18 mouse cellular contexts compared by ENCODE assay signal in genomic region chr5:112143993-112144621, GRCm38 (mm10).
"Had no signal": no experiment of that assay in that cellular context is flagged by ENCODE, and none has a peak within 500 bp of the region (broad histone marks: within the 10 kb centered on the region; RNA-seq: fewer than 3 reads in every experiment).

No protein-coding gene starts in this region.

- H3K27ac ChIP-seq: kidney, embryonic 15.5 days; left cerebral cortex, adult 2 months; liver, embryonic 13.5 days; midbrain, embryonic 12.5 days; neural tube, embryonic 13.5 days; stomach, postnatal 0 days had no signal

- H3K36me3 ChIP-seq: kidney, embryonic 15.5 days; liver, embryonic 13.5 days; midbrain, embryonic 12.5 days; neural tube, embryonic 13.5 days had no signal

- DNase-seq: kidney, postnatal 10 days; kidney, postnatal 36 days; layer of hippocampus, postnatal 36 days; liver, embryonic 13.5 days; lung, adult 2 months; lung, postnatal 14 days; lung, postnatal 4 days; retina, postnatal 1 day; thymus, adult 2 months; thymus, postnatal 14 days; thymus, postnatal 4 days had no signal

- H3K4me3 ChIP-seq: kidney, embryonic 15.5 days; left cerebral cortex, adult 2 months; liver, embryonic 13.5 days; midbrain, embryonic 12.5 days; myocyte; neural tube, embryonic 13.5 days had no signal

- H3K4me1 ChIP-seq: kidney, embryonic 15.5 days; liver, embryonic 13.5 days had no signal

- H3K27me3 ChIP-seq: liver, embryonic 13.5 days had no signal

- ATAC-seq: midbrain, embryonic 16.5 days had no signal

- H3K9me3 ChIP-seq: kidney, embryonic 15.5 days; liver, embryonic 13.5 days; midbrain, embryonic 12.5 days; neural tube, embryonic 13.5 days had no signal

- H3K4me2 ChIP-seq: kidney, embryonic 15.5 days; liver, embryonic 13.5 days; midbrain, embryonic 12.5 days; neural tube, embryonic 13.5 days had no signal

- H3K9ac ChIP-seq: kidney, embryonic 15.5 days; liver, embryonic 13.5 days; midbrain, embryonic 12.5 days; neural tube, embryonic 13.5 days had no signal
